Mouse (Mus musculus) forelimb bud, embryonic 11.5 days (tissue): ENCODE measurements around the gene Acsl5.
A peak's percentile ranks its signal among the peaks of the same experiment; 100 is the strongest.

ENCODE experiments used
- DNase-seq: peaks from one replicate; pipeline ENCODE4 v3.0.0-alpha.2; 2012; ENCODE audit warnings: low read depth, low spot score

Gene Acsl5

DNA sequence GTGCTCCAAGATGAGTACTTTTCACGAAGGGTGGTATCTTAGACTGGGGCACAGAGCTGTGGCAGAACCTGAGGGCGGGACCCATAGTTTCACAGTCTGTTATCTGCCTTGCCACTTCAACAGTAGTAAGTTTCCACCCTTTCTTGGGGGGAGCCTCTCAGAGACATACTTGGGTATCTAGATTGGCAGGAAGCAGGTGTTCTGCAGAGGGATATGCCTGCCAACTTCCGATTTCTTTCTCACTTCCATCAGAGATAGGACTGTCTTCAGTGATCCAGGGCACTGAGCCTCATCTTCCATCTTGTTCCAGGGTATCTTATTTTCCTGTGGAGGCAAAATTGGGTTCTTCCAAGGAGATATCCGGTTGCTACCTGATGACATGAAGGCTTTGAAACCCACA, 32.4 kb downstream of the Acsl5 start:
- no peak for DNase-seq

DNA sequence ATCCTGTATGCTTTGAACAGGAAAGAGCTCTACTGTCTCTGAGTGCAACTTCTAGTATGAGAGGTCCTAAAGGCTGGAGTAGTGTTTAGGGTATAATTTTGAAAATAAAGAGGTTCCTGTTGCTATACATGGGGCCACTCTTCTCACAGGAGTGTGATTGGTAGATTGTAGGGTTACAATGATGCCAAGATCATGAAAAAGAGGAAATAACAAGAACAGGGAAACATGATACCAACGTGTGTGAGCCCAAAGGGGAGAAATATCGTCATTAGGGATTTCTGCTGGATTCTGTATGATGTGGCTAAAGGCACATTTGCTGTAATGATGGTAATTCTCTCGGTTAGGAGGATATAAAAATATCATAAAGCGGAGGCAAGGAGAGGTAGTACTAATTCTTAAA, 34.3 kb downstream of the Acsl5 start:
- DNase-seq = no peak

DNA sequence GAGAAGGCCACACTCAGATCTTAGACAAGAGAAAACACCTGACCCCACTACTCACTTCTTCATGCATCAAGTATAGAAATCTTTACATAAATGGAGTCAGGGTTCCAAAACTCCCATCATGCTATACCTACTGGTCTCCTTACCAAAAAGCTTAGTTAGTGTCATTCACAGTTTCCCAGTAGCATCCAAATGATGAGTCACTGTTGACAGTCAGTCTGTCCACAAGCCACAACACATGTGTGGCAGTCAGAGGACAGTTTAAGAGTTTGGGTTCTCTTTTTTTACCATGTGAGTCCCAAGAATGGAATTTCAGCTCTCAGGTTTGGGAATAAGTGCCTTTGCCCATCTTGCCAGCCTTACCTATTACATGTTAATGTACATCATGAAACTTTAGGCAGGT, 37.2 kb downstream of the Acsl5 start:
- no peak for DNase-seq

DNA sequence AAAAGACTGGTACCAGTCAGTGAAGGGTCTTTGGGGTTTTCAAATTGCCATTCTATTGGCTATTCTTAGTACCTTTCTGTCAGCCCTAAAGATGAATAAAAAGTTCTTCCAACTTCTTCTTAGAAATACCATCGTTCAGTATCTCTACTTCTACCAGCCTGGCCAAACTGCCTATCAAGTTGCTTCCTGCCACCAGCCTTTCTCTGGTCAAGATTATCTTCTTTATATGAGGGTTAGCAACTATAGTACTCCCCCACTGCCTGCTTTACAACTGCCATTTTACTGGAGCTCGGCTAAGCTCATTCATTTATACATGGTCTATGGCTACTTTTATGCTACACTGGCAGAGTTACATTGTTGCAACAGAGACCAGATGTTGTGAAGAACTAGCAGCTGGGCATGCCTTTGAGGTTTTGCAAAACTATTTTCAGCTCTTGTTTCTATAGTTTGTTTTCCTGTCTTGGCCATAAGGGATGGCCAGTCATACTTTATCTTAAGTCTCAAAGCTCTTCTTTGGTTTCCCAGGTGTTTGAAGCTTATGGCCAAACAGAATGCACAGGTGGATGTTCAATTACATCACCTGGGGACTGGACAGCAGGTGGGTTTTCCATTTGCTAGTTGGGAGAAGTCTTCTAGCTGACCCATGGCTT, 39.0 kb downstream of the Acsl5 start:
- DNase-seq = no peak

DNA sequence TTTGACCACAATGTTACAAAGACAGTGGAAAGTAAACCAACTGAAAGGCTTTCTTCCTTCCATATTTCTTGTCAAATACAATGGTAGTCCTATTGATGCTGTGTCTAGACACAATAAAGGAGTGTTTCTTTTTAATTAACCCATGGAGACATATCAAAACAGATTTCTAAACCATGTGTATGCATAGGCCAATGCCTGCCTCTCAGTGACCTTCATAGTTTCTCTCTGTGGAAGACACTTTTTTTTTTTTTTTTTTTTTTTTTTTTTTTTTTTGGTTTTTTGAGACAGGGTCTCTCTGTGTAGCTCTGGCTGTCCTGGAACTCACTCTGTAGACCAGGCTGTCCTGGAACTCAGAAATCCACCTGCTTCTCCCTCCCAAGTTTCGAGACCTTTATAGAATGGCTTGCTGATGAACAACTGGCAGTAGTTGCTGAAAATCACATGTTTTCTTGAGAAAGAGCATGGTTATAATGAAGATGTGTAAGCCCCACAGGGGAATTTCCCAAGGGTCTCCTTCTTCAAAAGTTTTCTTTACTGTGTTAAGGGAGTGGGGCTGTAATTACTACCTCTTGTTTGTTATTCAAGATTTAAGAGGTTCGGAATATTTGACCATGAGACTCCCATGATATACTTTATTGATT, 40.6 kb downstream of the Acsl5 start:
- DNase-seq = no peak

DNA sequence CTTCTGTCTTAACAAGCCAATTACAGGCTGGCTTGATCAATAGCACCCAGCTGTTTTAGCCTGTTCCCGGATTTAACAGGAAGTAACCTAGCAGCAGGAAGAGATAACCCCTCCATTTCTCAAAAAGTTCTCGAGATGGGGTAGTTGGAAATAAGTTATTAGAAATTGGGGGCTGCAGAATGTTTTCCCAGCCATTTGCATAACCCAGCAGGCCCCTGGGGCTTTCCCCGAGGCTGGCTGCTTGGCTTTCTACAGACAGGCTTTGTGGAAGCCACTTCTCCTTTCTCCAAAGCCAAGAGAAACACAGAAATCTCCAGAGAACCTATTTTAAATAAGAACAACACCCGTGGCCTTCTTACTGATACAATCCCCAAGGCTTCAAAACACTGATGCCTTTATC, 41.4 kb downstream of the Acsl5 start:
- no peak for DNase-seq

DNA sequence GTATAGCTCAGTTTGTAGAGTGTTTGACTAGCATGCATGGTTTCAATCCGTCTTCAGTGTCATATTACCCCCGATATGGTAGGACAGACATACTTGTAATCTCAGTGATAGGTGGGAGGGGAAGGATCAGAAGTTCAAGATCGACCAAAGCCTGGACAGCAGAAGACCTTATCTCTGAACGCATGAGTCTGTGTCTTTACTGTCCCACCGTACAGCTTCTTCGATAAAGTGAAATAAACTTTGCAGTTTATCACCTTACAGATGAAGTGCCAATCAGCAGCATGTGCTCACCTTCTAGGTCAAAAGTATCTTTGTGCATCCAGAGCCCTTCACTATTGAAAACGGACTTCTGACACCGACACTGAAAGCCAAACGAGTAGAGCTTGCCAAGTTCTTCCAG, 43.3 kb downstream of the Acsl5 start:
- no peak for DNase-seq

DNA sequence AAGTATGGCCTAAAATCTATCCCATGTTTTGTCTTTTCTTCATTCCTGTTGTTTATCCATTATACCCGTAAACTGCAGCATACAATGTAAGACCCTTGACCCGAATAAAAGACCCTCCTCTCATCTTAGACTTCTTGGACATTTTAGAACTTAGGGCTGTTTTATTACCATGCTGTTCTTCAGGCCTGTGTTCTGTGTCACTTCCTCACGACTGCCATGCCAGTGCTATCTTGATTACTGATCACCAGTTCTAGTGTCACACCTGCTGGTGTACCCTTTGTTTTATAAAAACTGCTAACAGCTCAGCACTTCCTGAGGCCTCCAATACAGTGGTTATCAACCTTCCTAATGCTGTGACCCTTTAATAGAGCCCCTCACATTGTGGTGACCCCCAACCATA, 43.8 kb downstream of the Acsl5 start:
- DNase-seq = no peak

DNA sequence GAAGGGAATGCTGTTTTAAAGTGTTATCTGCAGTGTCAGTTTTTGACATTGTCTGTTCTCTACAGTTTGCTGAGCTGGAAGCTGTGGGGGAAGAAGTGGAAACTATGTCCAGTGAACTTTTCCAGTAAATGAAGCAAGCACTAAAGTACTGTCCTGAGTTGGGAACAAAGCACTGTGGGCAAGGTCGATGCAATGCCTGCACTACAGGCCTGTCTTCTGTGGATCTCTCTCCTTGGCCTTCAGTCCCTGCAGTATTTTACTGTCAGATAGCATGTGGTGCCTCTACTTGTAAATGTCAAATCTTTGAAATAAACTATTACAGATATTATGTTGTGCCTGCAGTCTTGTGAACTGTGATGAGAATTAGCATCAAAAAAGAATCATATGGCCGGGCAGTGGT, 44.6 kb downstream of the Acsl5 start:
- no peak for DNase-seq

DNA sequence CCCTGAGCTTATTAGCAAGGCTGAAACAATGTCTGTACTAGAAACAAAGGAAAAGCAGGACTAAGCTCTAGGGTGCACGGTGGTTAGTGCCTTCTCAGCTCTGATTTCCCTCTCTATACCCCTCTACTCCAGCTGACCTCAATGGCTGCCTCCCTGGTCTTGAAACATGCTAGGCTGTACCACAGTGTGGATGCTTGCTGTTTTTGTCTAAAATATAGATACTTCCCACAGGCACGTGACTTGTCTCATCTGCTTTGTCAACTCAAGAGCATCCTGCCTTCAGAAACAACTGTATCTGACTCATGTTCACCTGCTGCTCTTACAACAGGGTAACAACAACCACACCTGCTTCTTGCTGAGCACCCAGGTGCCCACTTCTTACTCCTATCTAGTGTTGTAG, 45.8 kb downstream of the Acsl5 start:
- no peak for DNase-seq

DNA sequence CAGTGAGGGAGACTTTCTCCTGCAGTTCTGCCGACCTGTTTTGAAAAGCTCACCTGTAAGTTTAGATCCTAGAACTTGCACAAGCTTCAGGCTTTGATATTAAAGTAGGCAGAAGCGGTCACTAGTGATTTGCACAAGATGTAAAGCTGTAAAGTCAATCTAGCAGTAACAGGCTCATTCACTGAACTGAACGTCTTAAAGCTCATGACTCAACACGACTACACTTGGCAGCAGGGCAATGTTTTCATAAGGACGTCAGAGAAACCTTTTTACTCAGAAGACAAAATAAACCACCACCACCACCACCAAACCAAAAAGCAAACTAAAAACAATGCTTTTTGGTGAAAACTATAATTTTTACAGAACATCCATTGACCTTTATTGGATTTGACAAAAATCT, 46.2 kb downstream of the Acsl5 start:
- no peak for DNase-seq

DNA sequence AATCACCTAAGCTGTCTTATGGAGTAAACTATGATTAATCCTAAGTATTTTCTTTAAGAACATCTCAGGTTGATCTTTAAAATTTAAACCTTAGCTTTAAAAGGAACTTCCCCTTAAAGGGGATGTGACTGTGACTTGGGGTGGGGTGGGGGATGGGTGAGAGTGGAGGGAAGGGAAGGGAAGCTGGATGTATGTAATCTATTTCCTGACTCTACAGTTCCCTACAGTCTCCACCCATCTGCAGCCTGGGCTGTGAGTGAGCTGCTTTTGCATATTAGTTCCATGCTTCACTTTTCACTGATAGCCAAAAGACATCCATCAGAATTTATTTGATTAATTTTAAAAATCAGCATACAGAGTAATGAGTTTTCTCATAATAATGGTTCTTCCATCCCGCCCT, 47.6 kb downstream of the Acsl5 start:
- DNase-seq = no peak

DNA sequence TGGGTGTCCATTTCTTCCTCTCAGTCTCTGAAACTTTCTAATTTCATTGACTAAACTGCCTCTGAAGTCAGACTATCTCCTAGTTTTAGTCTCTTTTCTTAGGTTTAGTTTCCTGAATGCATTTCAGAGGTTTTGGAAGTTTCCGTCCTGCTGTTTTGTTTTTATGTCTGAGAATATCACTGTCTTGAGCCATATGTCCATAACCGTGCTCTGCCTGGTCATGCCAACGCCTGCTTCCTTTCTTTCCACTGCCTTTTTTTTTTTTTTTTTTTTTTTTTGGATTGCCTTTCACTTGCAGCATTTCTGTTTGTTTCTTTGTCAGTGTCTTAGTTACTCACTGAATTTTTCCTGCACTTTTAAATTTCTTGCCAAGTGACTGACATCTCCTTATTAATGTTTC, 48.8 kb downstream of the Acsl5 start:
- no peak for DNase-seq

DNA sequence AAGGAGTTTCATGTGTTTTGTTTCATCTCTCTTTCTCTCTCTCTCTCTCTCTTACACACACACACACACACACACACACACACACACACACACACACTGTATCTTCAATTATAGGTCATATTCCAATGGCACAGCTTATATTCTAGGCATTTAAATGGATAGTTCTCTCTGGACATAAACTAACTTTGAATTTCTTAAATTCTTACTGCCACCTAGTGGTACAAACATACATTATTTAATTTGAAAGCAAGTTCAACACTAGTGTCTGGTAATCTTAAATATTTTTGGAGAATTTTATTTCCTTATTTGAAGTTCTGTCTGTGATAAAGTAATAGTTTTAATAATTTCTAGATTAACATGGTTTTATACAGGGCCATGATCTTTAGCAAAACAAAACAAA, 53.3 kb downstream of the Acsl5 start:
- DNase-seq = no peak

DNA sequence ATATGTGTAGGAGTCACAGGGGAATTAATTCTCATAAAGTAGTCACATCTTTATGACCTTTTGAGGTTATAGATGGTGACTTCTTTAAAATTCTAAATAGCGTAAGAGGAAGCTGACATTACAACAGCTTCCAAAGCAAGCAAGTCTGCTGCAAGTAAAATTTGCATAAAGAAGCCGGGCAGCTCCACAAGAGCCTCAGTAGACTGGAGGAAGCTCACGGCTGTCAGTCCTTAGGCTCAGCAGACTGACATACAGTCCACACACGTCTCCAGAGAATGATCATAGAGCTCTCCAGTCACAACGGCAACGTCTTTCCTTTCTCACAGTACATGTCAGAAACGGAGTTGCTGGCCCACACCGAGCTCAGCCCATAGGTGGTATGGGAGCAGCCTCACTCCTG, 60.1 kb downstream of the Acsl5 start:
- no peak for DNase-seq

DNA sequence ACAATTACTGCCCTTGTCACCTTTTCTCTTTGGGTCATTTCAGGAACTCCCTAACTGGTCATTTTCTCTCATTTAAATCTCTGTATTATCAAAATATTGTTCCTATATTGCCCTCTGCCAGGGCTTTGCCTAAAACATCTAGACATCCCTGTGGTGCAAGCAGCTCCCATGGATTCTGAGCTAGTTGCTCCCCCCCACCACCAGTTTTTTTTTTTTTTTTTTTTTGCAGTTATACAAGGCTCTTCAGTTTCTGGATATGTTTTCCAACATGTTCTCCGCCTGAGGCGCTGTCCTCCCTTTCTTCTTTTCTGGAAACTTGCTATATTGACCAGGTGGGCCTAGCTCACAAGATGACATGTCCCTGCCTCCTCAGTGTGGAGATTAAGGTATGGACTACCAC, 61.9 kb downstream of the Acsl5 start:
- DNase-seq = no peak

DNA sequence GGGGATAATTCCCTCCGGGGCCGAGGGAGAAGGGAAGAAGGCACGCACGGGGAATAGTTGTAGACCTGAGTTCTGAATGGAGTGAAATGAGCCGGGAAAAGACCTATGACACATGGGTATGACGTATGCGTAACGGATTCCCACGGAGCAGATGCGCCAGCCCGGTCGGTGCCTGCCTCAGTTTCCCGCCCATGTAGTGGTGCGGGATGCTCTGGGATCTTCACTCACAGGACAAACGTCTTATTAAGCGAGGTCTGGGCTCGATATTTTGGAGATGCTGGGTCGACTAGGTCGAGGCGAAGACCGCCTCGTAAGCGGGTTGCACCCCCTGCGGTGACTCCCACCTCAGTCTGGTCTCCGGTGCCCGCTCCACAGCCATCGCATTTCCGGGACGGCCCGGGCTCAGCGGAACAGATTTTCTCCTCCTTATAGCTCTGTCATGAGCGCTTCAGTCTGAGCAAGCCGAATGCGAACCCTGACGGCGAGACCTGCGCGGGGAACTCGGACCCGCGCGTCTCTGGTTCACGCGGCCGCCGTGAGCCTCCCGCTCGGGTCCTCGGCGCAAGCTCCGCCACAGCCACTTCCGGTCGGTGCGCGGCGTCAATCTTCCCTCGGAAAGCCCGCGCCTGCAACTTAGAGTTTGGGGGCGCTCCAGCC, 63.8 kb downstream of the Acsl5 start, which contains the start of gene Zdhhc6:
Gene Zdhhc6, minus strand, starts transcription at position 581 of the 657 bp plus-strand sequence.
- no peak for DNase-seq

DNA sequence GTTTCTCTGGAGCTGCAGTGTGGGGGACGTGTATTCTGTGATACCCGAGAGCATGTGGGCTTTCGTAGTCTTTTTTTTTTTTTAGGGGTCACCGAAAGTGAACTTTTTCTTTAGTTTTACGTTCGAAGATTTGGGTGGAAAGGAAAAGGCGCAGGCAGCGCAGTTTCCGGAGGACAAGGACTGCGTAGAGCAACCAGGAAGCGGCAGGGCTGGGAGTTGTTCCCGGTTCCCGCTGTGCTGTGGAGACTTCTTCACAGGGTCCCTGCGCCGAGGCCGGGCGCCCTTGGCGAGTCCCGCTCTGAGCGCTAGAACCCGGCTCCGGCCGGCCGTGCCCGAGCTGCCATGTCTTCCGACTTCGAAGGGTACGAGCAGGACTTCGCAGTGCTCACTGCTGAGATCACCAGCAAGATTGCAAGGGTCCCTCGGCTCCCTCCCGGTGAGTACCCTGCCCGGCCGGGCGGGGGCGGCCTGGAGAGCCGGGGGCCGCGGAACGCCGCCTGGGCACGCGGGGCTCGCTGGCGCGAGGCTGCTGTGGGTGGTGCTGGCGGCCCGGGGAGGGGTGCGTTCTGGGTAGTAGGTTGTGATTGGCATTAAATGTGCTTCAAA, 64.5 kb downstream of the Acsl5 start, which contains the start of gene Vti1a:
Gene Vti1a, plus strand, starts transcription at position 187 of the 606 bp plus-strand sequence.
- peak; percentile 95 for DNase-seq

DNA sequence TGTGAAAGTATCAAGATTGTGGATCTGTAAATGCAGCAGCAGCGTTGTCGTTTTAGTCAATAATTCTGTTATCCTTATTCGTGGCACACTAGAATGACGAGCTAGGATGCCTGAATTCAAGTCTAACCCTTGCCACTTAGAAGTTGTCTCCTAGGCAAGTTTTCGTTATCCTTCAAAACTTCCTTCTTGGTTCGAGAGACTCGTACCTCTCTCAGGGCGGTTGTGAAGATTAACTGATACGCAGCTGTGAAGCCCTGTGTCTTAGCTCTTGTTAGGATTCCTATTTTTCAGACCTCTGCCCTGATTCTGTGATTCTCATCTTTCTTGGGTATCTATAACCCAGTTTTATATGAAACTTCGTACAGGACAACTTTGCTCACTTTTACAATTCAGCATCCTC, 65.2 kb downstream of the Acsl5 start:
- no peak for DNase-seq

DNA sequence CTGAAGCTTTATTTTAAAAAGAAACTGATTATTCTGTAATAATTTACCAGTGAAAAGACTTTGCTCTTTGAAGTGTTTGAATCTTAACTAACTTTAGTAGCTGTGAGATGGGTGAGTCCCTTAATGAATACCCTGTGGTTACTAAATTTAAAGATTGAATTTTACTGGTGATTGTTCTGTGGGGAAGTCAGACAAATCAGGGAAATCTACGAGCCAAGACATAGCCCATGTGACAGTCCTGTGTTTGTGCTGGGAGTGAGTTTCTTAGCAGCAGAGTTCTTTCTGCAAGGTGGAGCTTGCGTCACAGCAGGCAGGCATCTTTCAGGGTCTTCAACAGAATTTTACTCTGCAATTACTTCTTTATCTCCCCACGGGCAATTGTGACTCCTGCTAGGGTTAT, 67.3 kb downstream of the Acsl5 start:
- DNase-seq = no peak

DNA sequence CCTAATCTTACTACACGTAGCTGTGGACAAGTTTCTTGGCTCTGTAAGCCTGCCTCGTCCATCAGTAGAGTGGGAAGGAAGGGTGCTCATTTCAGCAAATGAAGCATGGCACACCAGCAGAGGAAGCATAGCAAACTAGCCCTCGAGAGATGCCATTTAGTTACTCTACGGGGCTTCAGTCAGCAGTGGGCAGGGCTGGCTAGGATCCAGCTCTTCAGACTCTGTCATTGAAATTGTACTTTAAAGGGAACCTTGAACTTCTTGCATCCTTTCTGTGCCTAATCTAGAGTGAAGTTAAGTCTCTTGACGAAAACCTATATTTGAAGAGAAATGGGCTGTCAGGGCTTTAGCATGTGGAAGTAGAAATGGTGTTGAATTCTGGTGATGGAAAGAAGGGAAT, 67.8 kb downstream of the Acsl5 start:
- no peak for DNase-seq

DNA sequence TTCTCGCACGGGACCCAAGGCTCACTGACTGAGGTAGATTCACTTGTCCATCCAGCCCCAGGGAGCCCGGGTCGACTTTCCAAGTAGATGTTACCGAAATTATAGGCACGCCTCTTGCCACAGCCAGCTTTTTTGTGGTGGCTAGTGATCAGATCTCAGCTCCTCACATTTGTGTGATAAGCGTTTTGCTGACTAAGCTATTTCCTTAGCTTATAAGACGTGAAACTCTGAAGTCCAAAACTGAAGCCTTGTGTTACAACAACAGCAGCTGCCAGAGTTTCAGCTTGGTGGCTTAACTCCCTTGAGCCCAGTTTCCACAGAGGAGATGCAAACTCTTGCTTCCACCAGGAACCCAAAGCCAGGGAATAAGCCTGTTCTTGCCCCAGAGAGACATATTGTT, 70.9 kb downstream of the Acsl5 start:
- DNase-seq = no peak

DNA sequence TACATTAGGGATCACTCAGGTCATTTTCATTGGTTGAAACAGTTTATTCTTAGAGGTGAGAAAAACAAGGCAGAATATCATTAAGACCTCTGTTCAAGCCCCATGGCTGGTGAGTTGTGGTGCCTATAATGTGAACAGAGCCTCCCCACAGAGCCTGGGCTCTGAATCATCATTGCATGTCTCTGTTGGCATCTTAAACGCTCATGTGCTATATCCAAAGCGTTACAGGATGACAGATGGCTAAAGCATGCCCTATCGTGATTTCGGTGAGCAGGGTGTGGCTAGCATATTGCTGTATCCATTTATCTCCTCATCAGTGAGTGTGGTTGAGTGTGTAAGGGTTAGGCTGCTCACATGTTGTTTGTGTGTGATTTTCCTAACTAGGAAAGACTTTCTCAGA, 75.8 kb downstream of the Acsl5 start:
- no peak for DNase-seq
